Mouse (Mus musculus): ENCODE measurements around the gene Tff1.

Tff1 gene

DNA sequence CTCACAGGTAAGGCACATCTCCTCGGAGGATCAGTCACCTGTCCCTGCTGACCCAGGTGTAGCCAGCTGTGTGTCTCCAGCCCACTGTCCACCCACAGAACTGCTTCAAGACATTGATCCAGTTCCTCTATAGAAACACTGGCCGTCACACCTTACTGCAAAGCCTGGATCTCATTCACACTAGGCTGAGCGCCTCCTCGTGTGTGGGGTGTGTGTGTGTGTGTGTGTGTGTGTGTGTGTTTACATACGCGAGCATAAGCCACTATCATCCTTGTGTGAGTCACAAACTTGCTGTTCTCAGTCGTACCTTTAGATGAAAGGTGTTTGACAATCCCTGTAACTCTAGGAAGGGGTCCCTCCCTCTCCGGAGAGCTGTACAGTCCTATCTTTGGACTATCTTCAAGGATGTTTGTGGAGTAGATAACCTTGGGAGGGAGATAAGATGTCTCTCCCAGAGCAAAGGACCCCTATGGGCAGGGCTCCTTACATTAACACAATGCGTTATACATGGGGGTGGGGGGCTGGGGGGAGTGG lies 12.0 kb downstream of the Tff1 start:
- DNase-seq (ENCODE audit: extremely low spot score): no peak

DNA sequence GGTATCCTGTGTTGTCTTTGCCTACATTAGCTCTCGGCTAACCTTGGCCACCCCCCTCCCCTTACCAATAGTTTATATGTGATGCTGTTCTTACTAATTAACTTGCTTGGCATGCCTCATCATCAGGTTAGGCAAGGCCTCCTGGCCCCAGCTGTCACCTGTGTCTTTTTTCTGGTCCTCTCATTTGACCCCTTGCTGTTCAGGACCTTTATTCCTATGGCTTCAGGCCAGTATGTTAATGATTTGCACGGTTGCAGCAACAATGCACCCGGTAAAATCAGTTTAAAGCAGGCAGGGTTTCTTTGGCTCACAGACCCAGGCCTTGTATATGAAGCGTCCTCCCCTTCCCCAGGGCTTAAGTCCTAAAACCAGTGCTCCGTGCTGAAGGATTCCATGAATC lies 12.6 kb downstream of the Tff1 start:
- DNase-seq (ENCODE audit: extremely low spot score): no peak

DNA sequence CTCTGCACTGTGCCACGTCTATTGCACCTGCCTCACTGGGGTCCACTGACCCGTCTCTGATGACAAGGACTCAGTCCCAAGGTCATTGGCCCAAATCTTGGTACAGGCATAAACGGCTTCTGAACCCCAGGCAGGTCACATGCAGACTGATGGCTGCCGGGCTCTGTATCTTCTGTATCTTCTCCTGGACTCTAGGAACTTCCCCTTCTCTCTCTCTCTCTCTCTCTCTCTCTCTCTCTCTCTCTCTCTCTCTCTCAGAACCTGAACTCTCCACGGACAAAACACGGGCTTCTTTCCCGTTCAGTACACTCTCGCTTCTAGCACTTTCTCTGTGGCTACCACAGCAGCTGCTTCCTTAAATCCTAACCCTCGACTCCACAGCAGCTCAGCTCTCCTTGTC lies 19.1 kb downstream of the Tff1 start:
- DNase-seq (ENCODE audit: extremely low spot score): no peak

DNA sequence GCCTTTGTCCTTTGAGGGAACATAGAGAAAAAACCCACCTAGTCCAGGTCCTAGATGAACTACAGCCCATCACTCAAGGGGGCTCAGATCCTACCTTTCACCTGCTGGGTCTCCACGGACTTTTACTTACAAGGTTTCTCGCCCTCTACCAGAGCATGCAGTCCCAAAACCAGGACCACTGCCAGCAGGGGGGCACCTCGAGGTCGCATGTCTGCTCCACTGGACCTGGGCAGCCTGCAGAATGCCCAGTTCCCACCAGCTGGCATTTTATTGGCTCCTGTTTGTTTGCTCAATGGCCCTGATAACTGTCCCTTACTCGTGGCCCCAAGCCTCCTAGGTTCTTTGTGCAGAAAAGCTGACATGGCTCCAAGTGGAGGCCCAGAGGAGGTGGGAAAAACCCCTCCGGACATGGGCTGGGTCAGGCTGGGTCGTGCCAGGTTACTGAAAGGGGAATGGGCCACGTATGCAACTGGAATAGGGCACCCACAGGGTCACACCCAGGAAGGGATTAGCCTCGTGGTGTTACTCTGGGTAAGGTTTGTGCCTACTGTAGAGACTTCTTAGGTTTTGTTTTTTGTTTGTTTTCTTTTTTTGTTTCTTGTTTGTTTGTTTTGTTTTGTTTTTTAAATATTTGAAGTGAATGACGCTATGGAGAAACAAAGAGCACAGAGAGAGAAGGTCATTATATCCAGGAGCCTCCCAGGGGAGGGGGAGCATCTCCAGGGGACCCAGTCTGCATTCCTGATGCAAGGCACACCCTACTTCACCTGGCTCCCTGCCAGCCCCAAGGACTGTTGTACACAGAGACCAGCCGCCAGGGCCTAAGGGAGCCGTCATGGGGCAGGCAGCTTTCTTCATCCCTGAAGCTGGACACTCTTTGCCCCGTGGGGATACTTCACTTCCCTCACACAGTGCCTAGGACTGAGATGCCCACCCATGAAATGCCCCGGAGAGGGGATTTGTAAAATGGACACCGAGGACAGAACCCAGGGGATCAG lies 20.7 kb downstream of the Tff1 start, which contains the start of gene Tff2:
Gene Tff2 (minus strand): TSS at position 243 of the 998 bp plus-strand sequence.
- DNase-seq (ENCODE audit: extremely low spot score): no peak

DNA sequence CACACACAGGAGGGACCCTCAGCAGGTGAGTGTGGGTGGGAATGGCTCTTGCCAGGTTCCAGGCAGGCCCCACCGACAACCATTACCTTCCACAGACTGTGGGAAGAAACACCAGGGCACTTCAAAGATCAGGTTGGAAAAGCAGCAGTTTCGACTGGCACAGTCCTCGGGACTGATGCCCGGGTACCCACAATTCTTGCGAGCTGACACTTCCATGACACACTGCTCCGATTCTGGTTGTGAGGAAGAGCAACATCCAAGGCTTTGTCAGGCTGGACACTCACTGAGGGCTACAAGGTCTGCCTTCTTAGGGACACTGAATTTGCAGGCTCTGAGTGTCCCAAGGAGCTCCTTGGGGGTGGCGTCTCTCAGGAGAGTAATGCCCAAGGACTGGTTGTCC lies 23.0 kb downstream of the Tff1 start:
- DNase-seq (ENCODE audit: extremely low spot score): no peak

DNA sequence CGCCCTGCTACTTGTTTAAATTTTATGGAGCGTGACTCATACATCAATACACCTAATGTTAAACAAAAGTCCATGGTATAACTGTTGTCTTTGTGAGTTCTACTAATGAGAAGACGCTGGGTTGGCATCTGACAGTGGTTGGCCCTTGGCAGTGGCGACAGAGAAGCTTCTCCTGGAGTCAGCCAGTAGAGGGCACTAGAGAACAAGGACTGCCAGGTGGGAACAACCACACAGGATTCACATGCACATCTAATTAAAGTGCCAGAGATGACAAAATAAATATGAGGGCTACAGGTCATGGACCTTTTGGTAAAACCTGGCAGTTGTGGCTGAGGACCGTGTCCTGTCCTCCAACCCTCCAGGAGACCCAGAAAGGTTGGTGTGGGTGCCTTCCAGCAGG lies 26.7 kb downstream of the Tff1 start:
- DNase-seq (ENCODE audit: extremely low spot score): peak; percentile 67

DNA sequence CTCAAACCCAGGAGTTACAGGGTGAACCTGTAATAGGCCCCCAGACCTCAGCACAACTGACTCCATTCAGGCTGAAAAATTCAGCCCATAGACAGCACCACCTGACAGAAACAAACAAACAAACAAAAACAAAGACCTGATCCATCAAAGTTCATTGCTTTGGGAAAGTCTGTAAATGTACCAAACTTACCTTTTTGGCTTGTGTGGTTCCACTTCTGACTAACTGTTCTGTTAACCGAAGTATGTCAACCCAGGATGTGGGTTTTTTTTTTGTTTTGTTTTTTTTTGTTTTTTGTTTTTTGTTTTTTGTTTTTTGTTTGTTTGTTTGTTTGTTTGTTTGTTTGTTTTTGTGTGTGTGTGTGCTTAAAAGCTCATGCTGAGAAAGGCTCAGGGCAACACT lies 28.3 kb downstream of the Tff1 start:
- DNase-seq (ENCODE audit: extremely low spot score): no peak

DNA sequence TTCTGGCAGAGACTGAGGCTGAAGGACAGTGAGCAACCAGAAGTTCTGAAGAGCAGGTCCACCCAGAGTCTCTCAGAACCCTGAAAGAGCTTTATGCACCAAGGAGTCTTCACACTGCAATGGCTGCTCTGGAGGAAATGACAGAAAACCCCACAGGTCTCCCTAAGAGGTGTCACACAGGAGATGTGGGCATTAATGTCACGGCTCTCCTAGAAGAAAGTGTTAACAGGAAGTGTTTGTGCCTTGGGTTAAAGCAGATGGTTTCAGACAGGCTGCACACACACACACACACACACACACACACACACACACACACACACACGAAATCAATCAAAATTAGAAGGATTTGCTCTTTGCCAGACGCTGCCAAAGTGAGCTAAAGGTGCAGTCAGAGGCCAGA lies 28.8 kb downstream of the Tff1 start:
- DNase-seq (ENCODE audit: extremely low spot score): no peak

DNA sequence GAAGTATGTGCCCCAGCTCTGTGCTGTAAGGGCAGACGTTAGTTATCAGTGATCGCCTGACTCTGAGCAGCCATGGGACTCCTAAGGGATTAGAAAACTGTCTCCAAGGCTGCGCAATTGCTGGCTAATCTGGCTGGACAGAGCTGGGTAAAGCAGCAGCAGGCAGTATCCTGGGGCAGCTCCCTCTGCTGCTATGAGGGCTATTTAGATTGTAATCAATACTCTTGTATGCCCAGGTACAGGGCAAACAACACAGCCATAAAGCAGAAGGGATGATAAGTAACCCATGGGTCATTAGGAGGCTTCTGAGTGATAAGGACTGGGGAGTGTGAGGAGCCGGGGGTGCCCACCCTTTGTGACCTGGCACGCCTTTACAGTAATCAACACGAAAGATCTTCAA lies 30.2 kb downstream of the Tff1 start:
- DNase-seq (ENCODE audit: extremely low spot score): no peak

DNA sequence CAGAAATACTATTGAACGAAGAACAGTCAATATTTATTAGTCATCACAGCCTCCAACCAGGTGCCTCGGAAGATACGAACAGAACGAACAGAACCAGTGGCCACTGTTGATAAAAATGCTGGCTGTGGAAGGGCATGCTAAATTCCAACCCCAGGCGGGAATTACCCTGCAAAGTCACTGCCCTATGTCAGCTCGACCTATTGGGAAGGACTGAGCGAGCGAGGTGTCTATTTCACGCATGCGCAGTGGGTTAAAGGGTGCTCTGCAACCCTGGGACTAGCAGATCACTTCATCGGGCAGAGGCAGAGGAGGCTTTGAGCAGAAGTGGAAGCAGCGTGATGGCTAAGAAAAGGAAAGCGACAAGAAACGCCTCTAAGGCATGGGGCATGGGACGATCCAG lies 31.3 kb downstream of the Tff1 start:
- no peak for DNase-seq (ENCODE audit: extremely low spot score)

DNA sequence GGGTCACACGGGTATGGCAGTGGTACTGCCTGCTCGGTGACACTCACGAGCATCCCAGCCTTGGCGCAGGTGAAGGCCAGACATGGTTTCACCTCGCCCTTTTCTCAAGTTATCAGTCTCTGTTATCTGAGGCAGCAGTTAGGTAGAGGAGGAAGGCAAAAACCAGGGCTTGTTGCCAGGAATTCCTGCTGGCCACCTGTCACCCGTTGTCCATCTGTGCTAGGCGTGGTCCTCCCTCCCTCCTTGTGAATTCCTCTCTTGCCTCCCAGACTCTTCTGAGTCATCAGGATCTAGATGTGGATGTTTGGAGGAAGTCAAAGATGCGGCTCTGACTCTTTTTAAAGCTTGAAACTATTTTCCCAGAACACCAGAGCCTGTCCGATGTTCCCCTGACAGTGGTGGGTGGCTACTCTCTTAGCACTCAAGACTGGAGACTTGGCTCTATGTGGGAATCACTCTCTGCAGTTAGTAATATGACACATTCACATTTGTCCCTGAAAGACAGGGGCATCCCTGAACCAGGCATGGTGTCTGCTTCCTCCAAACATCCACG lies 33.7 kb downstream of the Tff1 start:
- DNase-seq (ENCODE audit: extremely low spot score): no peak

DNA sequence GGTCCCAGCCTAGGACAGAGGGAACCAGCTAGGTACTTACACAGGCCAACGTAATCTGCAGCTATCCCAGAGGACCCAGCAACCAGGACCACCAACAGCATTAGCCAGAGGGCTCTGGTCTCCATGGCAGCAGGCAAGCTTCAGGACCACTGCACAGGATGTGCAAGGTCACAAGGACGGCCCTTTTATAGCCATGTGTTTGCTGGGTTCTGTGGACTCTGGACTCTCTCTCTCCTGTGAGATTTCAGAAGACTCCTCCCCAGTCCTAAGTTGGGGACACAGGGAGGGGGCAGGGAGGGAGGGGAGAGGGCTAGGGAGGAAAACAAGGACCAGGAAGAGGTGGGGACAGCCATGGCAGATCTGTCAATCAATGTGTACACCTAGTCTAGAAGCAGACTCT lies 35.6 kb downstream of the Tff1 start, which contains the start of gene Tff3:
Gene Tff3 (minus strand): TSS at position 195 of the 400 bp plus-strand sequence.
- no peak for DNase-seq (ENCODE audit: extremely low spot score)

DNA sequence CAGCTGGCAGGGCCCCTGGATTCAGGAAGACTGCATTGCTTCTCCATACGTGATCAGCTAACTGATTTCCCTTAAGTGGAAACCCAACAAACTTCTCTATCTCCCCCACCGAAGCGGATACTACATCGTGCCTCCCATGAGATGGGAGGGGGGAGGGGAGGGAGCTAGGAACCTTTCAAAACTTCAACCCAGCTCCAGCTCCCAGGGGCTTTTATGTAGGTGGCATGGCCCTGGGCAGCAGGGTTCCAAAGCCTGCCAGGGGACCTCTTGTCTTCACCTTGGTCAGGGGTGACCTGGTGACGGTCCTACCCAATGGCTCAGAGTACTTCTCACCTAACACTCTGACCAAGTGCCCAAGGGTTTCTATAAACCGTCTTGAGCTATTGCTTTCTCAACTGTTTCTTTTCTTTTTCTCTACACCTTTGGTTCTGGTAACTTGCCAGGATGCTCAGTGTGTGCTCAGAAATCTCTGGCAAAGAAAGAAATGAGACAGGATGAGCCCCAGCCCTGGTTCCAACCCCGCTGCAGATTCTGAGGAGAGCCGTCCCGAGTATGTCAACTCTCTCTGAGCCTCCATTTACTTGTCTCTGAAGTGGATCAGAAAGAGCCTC lies 36.3 kb downstream of the Tff1 start:
- no peak for DNase-seq (ENCODE audit: extremely low spot score)

DNA sequence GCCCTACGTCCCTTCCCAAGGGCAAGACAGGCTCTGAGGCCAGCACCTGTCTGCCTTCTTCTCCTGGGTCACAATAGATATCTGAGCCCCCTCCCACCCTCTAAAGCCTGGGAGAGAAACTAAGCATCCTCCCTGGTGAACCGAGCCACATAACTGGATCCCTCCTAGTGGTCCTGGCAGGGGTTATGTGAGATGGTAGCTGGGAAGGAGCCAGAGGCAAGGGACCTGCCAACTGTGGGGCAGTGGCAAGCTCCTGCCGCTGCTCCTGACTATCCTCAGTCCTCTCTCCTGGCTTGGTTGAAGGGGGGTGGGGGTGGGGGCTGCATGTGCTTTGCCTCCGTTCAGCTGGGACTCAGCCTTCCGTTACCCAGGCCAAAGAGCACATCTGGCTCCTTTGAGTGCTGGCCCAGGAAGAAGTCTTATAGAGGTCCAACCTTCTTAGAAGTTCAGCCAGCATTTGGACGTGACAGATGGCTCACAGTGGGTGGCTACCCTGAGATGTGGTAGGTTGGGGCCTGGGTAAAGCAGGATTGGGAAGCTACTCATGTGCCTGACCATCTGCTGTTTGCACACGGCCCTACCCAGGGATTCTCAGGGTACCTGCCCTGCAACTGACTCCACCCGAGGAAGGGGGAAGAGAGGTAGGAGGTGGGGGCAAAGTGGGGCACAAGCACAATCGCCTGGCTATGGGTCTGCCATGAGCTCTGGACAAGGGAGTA lies 39.4 kb downstream of the Tff1 start:
- no peak for DNase-seq (ENCODE audit: extremely low spot score)

DNA sequence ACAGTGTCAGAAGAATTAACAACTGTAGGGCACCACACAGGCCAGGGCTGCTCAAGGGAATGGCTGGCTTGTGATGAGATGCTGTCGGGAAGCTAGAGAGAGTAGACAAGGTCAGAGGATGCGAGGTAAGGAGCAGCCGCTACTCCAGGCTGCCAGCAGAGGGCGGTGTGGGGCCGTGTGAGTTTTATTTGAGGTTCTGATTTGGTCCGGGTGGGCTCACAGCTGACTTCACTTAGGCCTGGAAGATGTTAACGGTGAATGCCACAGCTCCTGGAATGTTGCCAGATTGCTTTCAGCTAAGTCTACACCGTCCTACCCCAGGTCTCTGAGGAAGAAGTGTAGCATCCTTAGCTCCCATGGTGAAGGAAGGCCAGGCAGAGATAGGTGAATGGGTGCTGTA lies 43.1 kb downstream of the Tff1 start:
- peak; percentile 74 for DNase-seq (ENCODE audit: extremely low spot score)

DNA sequence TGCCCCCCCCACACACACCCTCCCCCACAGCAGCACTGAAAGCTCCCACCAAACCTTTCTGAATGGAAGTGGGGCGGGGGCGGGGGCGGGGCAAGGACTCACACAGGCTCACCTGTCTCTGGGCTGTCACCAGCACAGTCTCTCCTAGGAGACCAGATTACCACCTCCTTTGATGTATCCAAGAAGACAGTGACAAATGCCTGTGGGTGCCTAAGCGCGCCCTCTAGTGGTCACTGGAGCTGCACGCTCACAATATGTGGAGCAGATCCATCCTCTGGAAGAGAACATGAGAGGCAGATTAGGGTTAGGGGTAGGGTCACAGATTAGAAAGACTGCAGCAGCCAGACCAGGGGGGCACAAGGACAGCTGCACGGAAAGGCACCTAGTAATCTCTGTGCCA lies 45.6 kb downstream of the Tff1 start:
- DNase-seq (ENCODE audit: extremely low spot score): peak; percentile 75

DNA sequence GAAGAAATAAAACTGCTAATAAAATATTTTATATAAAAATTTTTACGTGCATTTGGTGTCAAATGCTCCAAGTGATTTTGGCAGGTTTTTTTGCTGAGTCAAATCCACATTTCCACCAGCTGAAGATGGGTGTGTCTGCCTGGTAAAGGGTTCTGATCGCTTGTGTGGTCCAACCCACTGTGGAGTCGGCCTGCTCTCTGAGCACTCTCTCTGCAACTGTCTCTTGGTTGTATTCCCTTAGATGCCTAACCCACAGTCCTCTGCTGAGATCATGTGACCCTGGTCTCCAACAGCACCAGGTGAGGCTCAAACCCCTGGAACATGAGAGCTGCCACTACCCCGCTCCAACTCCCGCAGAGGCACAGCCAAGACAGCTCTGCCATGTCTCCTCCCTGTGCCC lies 47.1 kb downstream of the Tff1 start:
- no peak for DNase-seq (ENCODE audit: extremely low spot score)

DNA sequence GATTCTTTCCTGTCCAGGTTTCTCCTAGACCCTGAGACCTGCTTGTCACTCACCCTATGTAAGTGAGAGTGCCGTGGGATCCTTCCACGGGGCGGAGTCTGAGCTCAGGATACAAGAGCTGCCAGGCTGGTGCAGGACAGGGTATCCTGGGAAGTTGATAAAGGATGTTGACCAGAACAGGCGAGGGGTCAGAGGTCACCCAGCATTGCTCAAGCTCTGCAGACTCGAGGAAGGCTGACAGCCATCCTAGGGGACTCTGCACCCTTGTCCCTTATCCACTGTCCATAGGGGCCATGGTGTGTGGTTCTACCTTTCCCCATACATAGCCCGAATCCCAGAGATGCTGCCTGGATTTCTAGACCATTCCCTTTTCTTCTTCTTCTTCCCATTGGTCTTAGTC lies 49.0 kb downstream of the Tff1 start:
- DNase-seq (ENCODE audit: extremely low spot score): no peak

DNA sequence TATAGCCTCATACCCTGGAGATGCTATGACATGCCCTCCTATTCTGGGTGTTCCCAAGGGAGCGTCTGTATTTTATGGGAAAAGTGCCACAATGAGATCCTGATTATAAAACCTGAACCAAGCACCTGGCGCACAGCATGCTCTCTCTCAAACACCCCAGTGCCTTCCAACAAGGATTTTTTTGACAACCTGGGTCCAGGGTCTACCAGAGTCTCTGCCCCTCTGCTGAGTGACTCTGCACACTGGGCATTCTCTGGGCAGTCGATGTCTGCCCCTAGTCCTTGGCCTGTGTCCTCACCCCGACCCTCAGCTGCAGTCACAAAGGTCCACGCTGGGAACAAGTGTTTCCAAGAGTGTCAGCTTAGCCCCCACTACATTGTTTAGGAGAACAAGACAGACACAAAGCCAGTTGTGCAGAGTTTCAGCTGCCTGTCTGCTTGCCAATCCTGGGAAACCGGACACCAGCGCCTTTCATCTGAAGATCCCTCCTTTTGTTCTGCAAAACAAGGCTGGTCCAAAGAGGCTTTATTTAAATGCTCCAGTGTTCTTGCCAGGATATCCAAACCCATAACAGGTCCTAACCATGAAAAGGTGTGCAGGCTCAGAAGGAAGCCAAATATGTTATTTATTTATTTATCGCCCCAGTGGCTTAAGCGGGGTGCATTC lies 51.8 kb downstream of the Tff1 start:
- DNase-seq (ENCODE audit: extremely low spot score): peak; percentile 50

All from embryo, embryonic 9.5 days (tissue).